9 mouse cellular contexts compared by ENCODE assay signal in the genomic region with DNA sequence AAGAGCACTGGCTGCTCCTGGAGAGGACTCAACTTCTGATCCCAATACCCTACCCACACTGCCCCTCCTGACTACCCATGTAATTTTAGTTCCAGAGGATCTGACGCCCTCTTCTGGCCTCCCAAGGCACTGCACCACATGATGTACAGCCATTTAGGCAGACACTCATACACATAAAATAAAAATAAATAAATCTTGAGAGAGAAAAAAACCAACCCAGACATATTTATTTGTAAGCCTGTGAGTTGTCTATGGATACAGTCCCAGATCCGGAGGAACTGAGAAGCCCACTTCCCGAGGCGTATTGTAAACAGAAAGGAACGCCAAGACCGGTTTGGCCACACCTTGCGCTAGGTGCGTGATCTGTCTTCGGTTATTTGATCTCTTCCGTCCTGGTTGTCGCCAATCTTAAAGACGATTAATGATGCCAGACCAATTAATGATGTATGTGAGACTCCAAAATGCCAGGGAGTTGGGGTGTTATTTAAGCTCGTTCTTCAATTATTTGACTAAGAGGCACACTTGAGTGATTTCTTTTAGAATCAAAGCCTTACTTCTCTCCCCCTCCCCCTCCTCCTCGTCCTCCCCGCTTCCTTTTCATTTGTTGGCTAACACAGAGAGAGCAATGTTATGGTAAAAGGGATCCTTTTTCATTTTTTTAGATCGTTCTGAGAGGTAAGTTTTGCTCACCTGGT.
DNase-seq lines count a peak whose midpoint lies in the region; ATAC-seq lines count a peak whose summit lies in the region.
"Had no signal": no experiment of that assay in that cellular context is flagged by ENCODE, and none has a peak within 500 bp of the region (broad histone marks: within the 10 kb centered on the region; RNA-seq: fewer than 3 reads in every experiment).

No protein-coding gene starts in this region.

- intact Hi-C loops in left cerebral cortex, postnatal 4 days (cut with DNase I): no loop called here
- intact Hi-C loops in left cerebral cortex, postnatal 25 days (cut with DNase I): no loop called here

- H3K9ac ChIP-seq in embryonic facial prominence, embryonic 11.5 days (replicated peaks; ENCODE audit: low read length): no peak overlapping the region
- no peak overlapping the region for H3K9ac ChIP-seq in intestine, embryonic 15.5 days

- no peaks in the 10 kb centered on the region for H3K36me3 ChIP-seq in embryonic facial prominence, embryonic 11.5 days (replicated peaks; ENCODE audit: control insufficient read depth, insufficient read depth, low read depth, low read length)
- no peaks in the 10 kb centered on the region for H3K36me3 ChIP-seq in intestine, embryonic 15.5 days

- H3K27me3 ChIP-seq in embryonic facial prominence, embryonic 11.5 days (ENCODE audit: control insufficient read depth, insufficient read depth, low read length): no peaks in the 10 kb centered on the region
- no peaks in the 10 kb centered on the region for H3K27me3 ChIP-seq in intestine, embryonic 15.5 days (replicated peaks)

- H3K27ac ChIP-seq in embryonic facial prominence, embryonic 11.5 days (replicated peaks; ENCODE audit: low read depth, low read length): no peak overlapping the region
- peak overlapping the region; percentile 70; the same call in 1 of the 2 replicates for H3K27ac ChIP-seq in intestine, embryonic 15.5 days

- peak overlapping the region; percentile 22 for H3K4me2 ChIP-seq in embryonic facial prominence, embryonic 11.5 days (ENCODE audit: low read depth, low read length)
- H3K4me2 ChIP-seq in intestine, embryonic 15.5 days (replicated peaks): peak overlapping the region; percentile 42

- peak; percentile 51 for DNase-seq in left cerebral cortex, postnatal 4 days
- DNase-seq in left cerebral cortex, postnatal 25 days (ENCODE audit: low spot score in 2 of 2): no peak
- peak; percentile 53 for DNase-seq in embryonic facial prominence, embryonic 11.5 days (ENCODE audit: low spot score)
- peak; percentile 67 for DNase-seq in lung, postnatal 10 days
- DNase-seq in spleen, postnatal 4 days (ENCODE audit: low spot score in 2 of 2): peak; percentile 44 to 77
- DNase-seq in layer of hippocampus, adult 11-12 months (ENCODE audit: low spot score): no peak
- DNase-seq in left cerebral cortex, adult 8-10 months (ENCODE audit: low spot score in 2 of 2): no peak

- no peaks in the 10 kb centered on the region; the same call in 1 of the 2 replicates for H3K4me1 ChIP-seq in embryonic facial prominence, embryonic 11.5 days (ENCODE audit: control insufficient read depth, insufficient read depth, low read length)
- peaks cover 24% of the 10 kb centered on the region for H3K4me1 ChIP-seq in intestine, embryonic 15.5 days (replicated peaks)

- no peak for ATAC-seq in embryonic facial prominence, embryonic 11.5 days (replicated peaks; ENCODE audit: insufficient number of reproducible peaks, low FRiP score, low TSS enrichment, low read depth)
- no peak for ATAC-seq in intestine, embryonic 15.5 days

- 14% methylated on average over 16 of the region's 16 CpGs for WGBS in embryonic facial prominence, embryonic 11.5 days
- WGBS in intestine, embryonic 15.5 days: 10% methylated on average over 16 of the region's 16 CpGs

- no peaks in the 10 kb centered on the region for H3K9me3 ChIP-seq in embryonic facial prominence, embryonic 11.5 days (replicated peaks; ENCODE audit: control insufficient read depth, low read length)
- H3K9me3 ChIP-seq in intestine, embryonic 15.5 days: no peaks in the 10 kb centered on the region

- no peak overlapping the region for H3K4me3 ChIP-seq in embryonic facial prominence, embryonic 11.5 days (ENCODE audit: low read depth, low read length)
- peak overlapping the region; percentile 7 for H3K4me3 ChIP-seq in intestine, embryonic 15.5 days (replicated peaks)
- H3K4me3 ChIP-seq: myocyte had no signal

Comparison
In these comparisons a context has a peak if more than half of its experiments do, and no peak if none do; other contexts are left out.
1. DNase-seq: peak in left cerebral cortex, postnatal 4 days (single experiment), embryonic facial prominence, embryonic 11.5 days (single experiment), lung, postnatal 10 days (single experiment) and spleen, postnatal 4 days (2 of 2); none in left cerebral cortex, postnatal 25 days (0 of 2), layer of hippocampus, adult 11-12 months (single experiment) and left cerebral cortex, adult 8-10 months (0 of 2).